Mouse (Mus musculus): ENCODE data around the gene Selenop. TPM values are rescaled to one million over a fixed set of nuclear protein-coding genes. Genes with fewer than 3 reads are reported as not detected.

Gene Selenop
- polyA plus RNA-seq, 1 experiment from 2014 or later, result 84.6 TPM

GRCm38 (mm10) chr15:3270646-3271077 lies 2.3 kb downstream of the Selenop start:
- 4% methylated on average over 12 of the region's 12 CpGs for WGBS
- Histone ChIP-seq H3K27me3 (replicated peaks) (no peaks in the 10 kb centered on the region), H3K9me3 (replicated peaks) (no peaks in the 10 kb centered on the region), H3K4me1 (replicated peaks) (peaks cover 9% of the 10 kb centered on the region; the same call in 1 of the 2 replicates), H3K27ac (ENCODE audit: poor library complexity, severe bottlenecking) (peak overlapping the region; percentile 65), H3K9ac (peak overlapping the region; percentile 57; the same call in 1 of the 2 replicates), H3K4me2 (peak overlapping the region; percentile 63), H3K4me3 (peak overlapping the region; percentile 42), H3K36me3 (peaks cover 3% of the 10 kb centered on the region; the same call in 1 of the 2 replicates)
- peak; percentile 89 for ATAC-seq (ENCODE audit: insufficient number of reproducible peaks, low FRiP score)

- 0 out of 2 replicates have a peak overlapping the region, but pooled peaks have one; percentile 33 for H3K27ac ChIP-seq (ENCODE audit: poor library complexity, severe bottlenecking)
- peak overlapping the region; percentile 42 for H3K4me3 ChIP-seq
- H3K36me3 ChIP-seq, result peaks cover 5% of the 10 kb centered on the region; the same call in 1 of the 2 replicates
- H3K9ac ChIP-seq, result peak overlapping the region; percentile 52; the same call in 1 of the 2 replicates
- H3K4me1 ChIP-seq (replicated peaks), result peaks cover 9% of the 10 kb centered on the region; the same call in 1 of the 2 replicates
- ATAC-seq (ENCODE audit: insufficient number of reproducible peaks, low FRiP score), result 0 out of 2 replicates have a peak, but pooled peaks have one; percentile 20
- H3K27me3 ChIP-seq (replicated peaks), result no peaks in the 10 kb centered on the region
- H3K4me2 ChIP-seq, result peak overlapping the region; percentile 65
- 27% methylated on average over 6 of the region's 6 CpGs for WGBS
- H3K9me3 ChIP-seq (replicated peaks), result no peaks in the 10 kb centered on the region
Observed at GRCm38 (mm10) chr15:3271216-3271615, 2.9 kb downstream of the Selenop start.

- Histone ChIP-seq H3K4me3 (no peak overlapping the region), H3K9me3 (replicated peaks) (no peaks in the 10 kb centered on the region), H3K9ac (no peak overlapping the region), H3K27ac (ENCODE audit: poor library complexity, severe bottlenecking) (no peak overlapping the region), H3K36me3 (peaks cover 12% of the 10 kb centered on the region), H3K27me3 (replicated peaks) (no peaks in the 10 kb centered on the region), H3K4me1 (replicated peaks) (peaks cover 9% of the 10 kb centered on the region; the same call in 1 of the 2 replicates), H3K4me2 (no peak overlapping the region)
- ATAC-seq (ENCODE audit: insufficient number of reproducible peaks, low FRiP score), result no peak
- 61% methylated on average over 1 of the region's 1 CpGs for WGBS
Observed at GRCm38 (mm10) chr15:3273191-3273590, 4.8 kb downstream of the Selenop start.

GRCm38 (mm10) chr15:3277391-3277790 lies 9.0 kb downstream of the Selenop start:
- Histone ChIP-seq H3K4me3 (no peak overlapping the region), H3K36me3 (peaks cover 19% of the 10 kb centered on the region), H3K4me2 (no peak overlapping the region), H3K27me3 (replicated peaks) (no peaks in the 10 kb centered on the region), H3K9me3 (replicated peaks) (no peaks in the 10 kb centered on the region), H3K4me1 (replicated peaks) (no peaks in the 10 kb centered on the region), H3K27ac (ENCODE audit: poor library complexity, severe bottlenecking) (no peak overlapping the region), H3K9ac (no peak overlapping the region)
- ATAC-seq (ENCODE audit: insufficient number of reproducible peaks, low FRiP score), result no peak
- WGBS, result 76% methylated on average over 2 of the region's 2 CpGs

- no peak overlapping the region for H3K4me2 ChIP-seq
- H3K27me3 ChIP-seq (replicated peaks), result no peaks in the 10 kb centered on the region
- H3K27ac ChIP-seq (ENCODE audit: poor library complexity, severe bottlenecking), result no peak overlapping the region
- ATAC-seq (ENCODE audit: insufficient number of reproducible peaks, low FRiP score), result no peak
- H3K4me3 ChIP-seq, result no peak overlapping the region
- no peak overlapping the region for H3K9ac ChIP-seq
- H3K4me1 ChIP-seq (replicated peaks), result no peaks in the 10 kb centered on the region
- WGBS, result 76% methylated on average over 7 of the region's 7 CpGs
- no peaks in the 10 kb centered on the region for H3K9me3 ChIP-seq (replicated peaks)
- H3K36me3 ChIP-seq, result peaks cover 19% of the 10 kb centered on the region
Observed at GRCm38 (mm10) chr15:3279242-3279641, 10.9 kb downstream of the Selenop start.

- no peak for ATAC-seq (ENCODE audit: insufficient number of reproducible peaks, low FRiP score)
- H3K27ac ChIP-seq (ENCODE audit: poor library complexity, severe bottlenecking), result no peak overlapping the region
- no peaks in the 10 kb centered on the region for H3K9me3 ChIP-seq (replicated peaks)
- no peak overlapping the region for H3K9ac ChIP-seq
- H3K27me3 ChIP-seq (replicated peaks), result no peaks in the 10 kb centered on the region
- no peaks in the 10 kb centered on the region for H3K4me1 ChIP-seq (replicated peaks)
- no peak overlapping the region for H3K4me2 ChIP-seq
- H3K36me3 ChIP-seq, result peaks cover 14% of the 10 kb centered on the region
- H3K4me3 ChIP-seq, result no peak overlapping the region
Observed at GRCm38 (mm10) chr15:3281216-3281615, 12.9 kb downstream of the Selenop start.

GRCm38 (mm10) chr15:3281737-3282136 lies 13.4 kb downstream of the Selenop start:
- Histone ChIP-seq H3K4me2 (no peak overlapping the region), H3K27me3 (replicated peaks) (no peaks in the 10 kb centered on the region), H3K9ac (no peak overlapping the region), H3K36me3 (peaks cover 14% of the 10 kb centered on the region), H3K27ac (ENCODE audit: poor library complexity, severe bottlenecking) (no peak overlapping the region), H3K4me3 (no peak overlapping the region), H3K9me3 (replicated peaks) (no peaks in the 10 kb centered on the region), H3K4me1 (replicated peaks) (no peaks in the 10 kb centered on the region; the same call in 1 of the 2 replicates)
- no peak for ATAC-seq (ENCODE audit: insufficient number of reproducible peaks, low FRiP score)
- WGBS, result 63% methylated on average over 1 of the region's 1 CpGs

- Histone ChIP-seq H3K9me3 (replicated peaks) (no peaks in the 10 kb centered on the region), H3K27me3 (replicated peaks) (no peaks in the 10 kb centered on the region), H3K4me2 (no peak overlapping the region), H3K27ac (ENCODE audit: poor library complexity, severe bottlenecking) (no peak overlapping the region), H3K4me1 (replicated peaks) (no peaks in the 10 kb centered on the region; the same call in 1 of the 2 replicates), H3K36me3 (no peaks in the 10 kb centered on the region), H3K4me3 (no peak overlapping the region), H3K9ac (no peak overlapping the region)
- no peak for ATAC-seq (ENCODE audit: insufficient number of reproducible peaks, low FRiP score)
Observed at GRCm38 (mm10) chr15:3286032-3286431, 17.7 kb downstream of the Selenop start.

- Histone ChIP-seq H3K27me3 (replicated peaks) (no peaks in the 10 kb centered on the region), H3K36me3 (no peaks in the 10 kb centered on the region), H3K4me2 (no peak overlapping the region), H3K4me3 (no peak overlapping the region), H3K9ac (no peak overlapping the region), H3K27ac (ENCODE audit: poor library complexity, severe bottlenecking) (no peak overlapping the region), H3K4me1 (replicated peaks) (no peaks in the 10 kb centered on the region; the same call in 1 of the 2 replicates), H3K9me3 (replicated peaks) (no peaks in the 10 kb centered on the region)
- ATAC-seq (ENCODE audit: insufficient number of reproducible peaks, low FRiP score), result no peak
- WGBS, result 91% methylated on average over 3 of the region's 3 CpGs
Observed at GRCm38 (mm10) chr15:3290435-3290834, 22.1 kb downstream of the Selenop start.

GRCm38 (mm10) chr15:3293477-3293876 lies 25.1 kb downstream of the Selenop start:
- H3K4me2 ChIP-seq, result no peak overlapping the region
- no peak overlapping the region for H3K9ac ChIP-seq
- no peak for ATAC-seq (ENCODE audit: insufficient number of reproducible peaks, low FRiP score)
- no peak overlapping the region for H3K4me3 ChIP-seq
- H3K27ac ChIP-seq (ENCODE audit: poor library complexity, severe bottlenecking), result no peak overlapping the region
- H3K9me3 ChIP-seq (replicated peaks), result no peaks in the 10 kb centered on the region
- WGBS, result 42% methylated on average over 1 of the region's 1 CpGs
- no peaks in the 10 kb centered on the region for H3K27me3 ChIP-seq (replicated peaks)
- H3K36me3 ChIP-seq, result no peaks in the 10 kb centered on the region
- no peaks in the 10 kb centered on the region for H3K4me1 ChIP-seq (replicated peaks)

GRCm38 (mm10) chr15:3295986-3296385 lies 27.6 kb downstream of the Selenop start:
- Histone ChIP-seq H3K27me3 (replicated peaks) (no peaks in the 10 kb centered on the region), H3K4me2 (no peak overlapping the region), H3K4me3 (no peak overlapping the region), H3K9me3 (replicated peaks) (no peaks in the 10 kb centered on the region), H3K27ac (ENCODE audit: poor library complexity, severe bottlenecking) (no peak overlapping the region), H3K36me3 (no peaks in the 10 kb centered on the region), H3K9ac (no peak overlapping the region), H3K4me1 (replicated peaks) (no peaks in the 10 kb centered on the region)
- ATAC-seq (ENCODE audit: insufficient number of reproducible peaks, low FRiP score), result no peak
- WGBS, result 70% methylated on average over 1 of the region's 1 CpGs

- H3K4me3 ChIP-seq, result no peak overlapping the region
- no peak overlapping the region for H3K9ac ChIP-seq
- 80% methylated on average over 8 of the region's 8 CpGs for WGBS
- H3K4me2 ChIP-seq, result no peak overlapping the region
- no peaks in the 10 kb centered on the region for H3K36me3 ChIP-seq
- no peaks in the 10 kb centered on the region for H3K27me3 ChIP-seq (replicated peaks)
- no peaks in the 10 kb centered on the region for H3K9me3 ChIP-seq (replicated peaks)
- no peak for ATAC-seq (ENCODE audit: insufficient number of reproducible peaks, low FRiP score)
- H3K4me1 ChIP-seq (replicated peaks), result no peaks in the 10 kb centered on the region
- H3K27ac ChIP-seq (ENCODE audit: poor library complexity, severe bottlenecking), result no peak overlapping the region
Observed at GRCm38 (mm10) chr15:3297615-3298014, 29.3 kb downstream of the Selenop start.

Data from heart, embryonic 12.5 days (tissue).